25 mouse cellular contexts compared by ENCODE assay signal in genomic region chr5:112942244-112942643, GRCm38 (mm10). TPM values are rescaled to one million over a fixed set of nuclear protein-coding genes. Genes with fewer than 3 reads are reported as not detected.
DNase-seq lines count a peak whose midpoint lies in the region; ATAC-seq and TF ChIP-seq lines count a peak whose summit lies in the region.
"Had no signal": no experiment of that assay in that cellular context is flagged by ENCODE, and none has a peak within 500 bp of the region (broad histone marks: within the 10 kb centered on the region; RNA-seq: fewer than 3 reads in every experiment).

No protein-coding gene starts in this region.

- H3K9me3 ChIP-seq in forebrain, embryonic 12.5 days, result no peaks in the 10 kb centered on the region
- no peaks in the 10 kb centered on the region for H3K9me3 ChIP-seq in hindbrain, embryonic 13.5 days
- no peaks in the 10 kb centered on the region for H3K9me3 ChIP-seq in midbrain, embryonic 15.5 days
- no peaks in the 10 kb centered on the region for H3K9me3 ChIP-seq in heart, embryonic 10.5 days
- H3K9me3 ChIP-seq: embryonic facial prominence, embryonic 13.5 days; kidney, embryonic 15.5 days; liver, embryonic 13.5 days had no signal

- intact Hi-C loops in heart, postnatal 36 days (cut with DNase I), result no loop called here

- H3K4me2 ChIP-seq in forebrain, embryonic 12.5 days, result no peak overlapping the region
- H3K4me2 ChIP-seq in hindbrain, embryonic 13.5 days, result no peak overlapping the region
- H3K4me2 ChIP-seq in midbrain, embryonic 15.5 days, result no peak overlapping the region
- H3K4me2 ChIP-seq: embryonic facial prominence, embryonic 13.5 days; heart, embryonic 11.5 days; kidney, embryonic 15.5 days; liver, embryonic 13.5 days; lung, embryonic 14.5 days had no signal

- no peak overlapping the region for H3K4me3 ChIP-seq in forebrain, embryonic 12.5 days (replicated peaks)
- H3K4me3 ChIP-seq in hindbrain, embryonic 13.5 days, result no peak overlapping the region
- no peak overlapping the region for H3K4me3 ChIP-seq in midbrain, embryonic 15.5 days
- H3K4me3 ChIP-seq in heart, embryonic 10.5 days, result no peak overlapping the region
- H3K4me3 ChIP-seq: embryonic facial prominence, embryonic 13.5 days; erythroblast, embryonic 14.5 days; kidney, embryonic 15.5 days; liver, embryonic 13.5 days had no signal

- TF ChIP-seq CTCF in brain, embryonic 14.5 days (IDR thresholded peaks at IDR 0.05; ENCODE audit: borderline replicate concordance, extremely low read depth, insufficient read depth, insufficient read length), result no peak

- no peak overlapping the region for H3K9ac ChIP-seq in forebrain, embryonic 12.5 days
- H3K9ac ChIP-seq in hindbrain, embryonic 13.5 days, result no peak overlapping the region
- H3K9ac ChIP-seq in midbrain, embryonic 15.5 days, result no peak overlapping the region
- H3K9ac ChIP-seq: embryonic facial prominence, embryonic 13.5 days; kidney, embryonic 15.5 days; liver, embryonic 13.5 days; lung, embryonic 14.5 days had no signal

- H3K36me3 ChIP-seq in forebrain, embryonic 12.5 days (replicated peaks), result no peaks in the 10 kb centered on the region
- peaks cover 9% of the 10 kb centered on the region for H3K36me3 ChIP-seq in hindbrain, embryonic 13.5 days
- 0 out of 2 replicates have a peak, but pooled peaks cover 4% of the 10 kb centered on the region for H3K36me3 ChIP-seq in midbrain, embryonic 15.5 days (replicated peaks)
- peaks cover 45% of the 10 kb centered on the region for H3K36me3 ChIP-seq in heart, embryonic 10.5 days
- H3K36me3 ChIP-seq: kidney, embryonic 15.5 days; liver, embryonic 13.5 days had no signal

- peak; percentile 77 for DNase-seq in brain, embryonic 14.5 days (ENCODE audit: low read depth)
- DNase-seq in kidney, postnatal 14 days, result no peak
- no peak for DNase-seq in heart, embryonic 10.5 days (ENCODE audit: low spot score)
- no peak for DNase-seq in heart, postnatal 36 days
- DNase-seq: adrenal gland, postnatal 14 days; cerebellum, adult 11 months; cerebellum, postnatal 14 days; gastrocnemius, postnatal 10 days; heart, postnatal 10 days; kidney, adult 11 months; kidney, postnatal 4 days; layer of hippocampus, adult 9-11 months; liver, embryonic 13.5 days; lung, embryonic 14.5 days had no signal

- WGBS in forebrain, embryonic 12.5 days, result 24% methylated on average over 7 of the region's 7 CpGs
- WGBS in hindbrain, embryonic 13.5 days, result 36% methylated on average over 7 of the region's 7 CpGs
- 26% methylated on average over 7 of the region's 7 CpGs for WGBS in midbrain, embryonic 15.5 days
- 77% methylated on average over 7 of the region's 7 CpGs for WGBS in heart, embryonic 10.5 days

- H3K27ac ChIP-seq in forebrain, embryonic 12.5 days, result peak overlapping the region; percentile 13; the same call in 1 of the 2 replicates
- H3K27ac ChIP-seq in hindbrain, embryonic 13.5 days, result peak overlapping the region; percentile 40; the same call in 1 of the 2 replicates
- H3K27ac ChIP-seq in midbrain, embryonic 15.5 days, result peak overlapping the region; percentile 36; the same call in 1 of the 2 replicates
- H3K27ac ChIP-seq in heart, embryonic 10.5 days, result no peak overlapping the region
- H3K27ac ChIP-seq: embryonic facial prominence, embryonic 13.5 days; kidney, embryonic 15.5 days; liver, embryonic 13.5 days; stomach, postnatal 0 days had no signal

- peak; percentile 70 for ATAC-seq in forebrain, embryonic 12.5 days (ENCODE audit: low FRiP score)
- no peak for ATAC-seq in hindbrain, embryonic 13.5 days (ENCODE audit: low FRiP score)
- ATAC-seq in midbrain, embryonic 15.5 days (replicated peaks), result no peak

- no peak for TF ChIP-seq POLR2A in brain, embryonic 14.5 days (IDR thresholded peaks at IDR 0.05; ENCODE audit: borderline replicate concordance, extremely low read depth, insufficient read depth, insufficient read length, poor library complexity, severe bottlenecking)

- no peaks in the 10 kb centered on the region for H3K27me3 ChIP-seq in forebrain, embryonic 12.5 days
- no peaks in the 10 kb centered on the region for H3K27me3 ChIP-seq in hindbrain, embryonic 13.5 days
- H3K27me3 ChIP-seq in midbrain, embryonic 15.5 days (replicated peaks), result no peaks in the 10 kb centered on the region
- no peaks in the 10 kb centered on the region for H3K27me3 ChIP-seq in heart, embryonic 10.5 days (ENCODE audit: insufficient read depth, poor library complexity, severe bottlenecking)
- H3K27me3 ChIP-seq: embryonic facial prominence, embryonic 13.5 days; kidney, embryonic 15.5 days; liver, embryonic 13.5 days had no signal

- H3K4me1 ChIP-seq in forebrain, embryonic 12.5 days, result peaks cover 17% of the 10 kb centered on the region
- peaks cover 17% of the 10 kb centered on the region for H3K4me1 ChIP-seq in hindbrain, embryonic 13.5 days (replicated peaks)
- peaks cover 8% of the 10 kb centered on the region for H3K4me1 ChIP-seq in midbrain, embryonic 15.5 days
- H3K4me1 ChIP-seq in heart, embryonic 10.5 days, result peaks cover 17% of the 10 kb centered on the region
- H3K4me1 ChIP-seq: liver, embryonic 13.5 days had no signal

RNA-seq across cellular contexts. Expression of gene Myo18b, which starts 46.1 kb away (rescaled TPM):
- polyA plus RNA-seq in brain, embryonic 14.5 days (2012; rRNA removed), result 1.1 and 1.8 TPM in 2 replicates
- polyA plus RNA-seq in forebrain, embryonic 12.5 days (2016; fragmentation: Nextera tagmentation; extraction: Ambion mirVana), result 0.65 and 0.83 TPM in 2 replicates
- polyA plus RNA-seq in hindbrain, embryonic 13.5 days (2015; fragmentation: Nextera tagmentation; extraction: Ambion mirVana), result 1.1 and 1.6 TPM in 2 replicates
- polyA plus RNA-seq in midbrain, embryonic 15.5 days (2015; fragmentation: Nextera tagmentation; extraction: Ambion mirVana), result 1.5 and 1.6 TPM in 2 replicates
- 17.0 and 28.0 TPM in 2 replicates for polyA plus RNA-seq in heart, embryonic 10.5 days (2016; fragmentation: Nextera tagmentation; extraction: Ambion mirVana)
- total RNA-seq in heart, postnatal 36 days (2021), result 100 to 1,000 TPM; 242 to 244 TPM
- total RNA-seq: MEL; monocyte, adult 5-6 weeks had no signal
- polyA plus RNA-seq: C2C12; erythroblast, embryonic 14.5 days had no signal
